Mouse (Mus musculus) MEL-GATA-1-ER (cell line): Measurements from ENCODE around the gene Grik3.

Source experiments
- DNase-seq: peaks from one replicate; pipeline ENCODE4 v3.0.0-alpha.2; 2012; ENCODE audit warnings: low read depth; ENCODE audit errors: extremely low read depth

The Grik3 gene

GRCm38 (mm10) chr4:125637364-125637763 lies 146.9 kb downstream of the Grik3 start:
- no peak for DNase-seq

GRCm38 (mm10) chr4:125640520-125640919 lies 150.0 kb downstream of the Grik3 start:
- no peak for DNase-seq

DNA sequence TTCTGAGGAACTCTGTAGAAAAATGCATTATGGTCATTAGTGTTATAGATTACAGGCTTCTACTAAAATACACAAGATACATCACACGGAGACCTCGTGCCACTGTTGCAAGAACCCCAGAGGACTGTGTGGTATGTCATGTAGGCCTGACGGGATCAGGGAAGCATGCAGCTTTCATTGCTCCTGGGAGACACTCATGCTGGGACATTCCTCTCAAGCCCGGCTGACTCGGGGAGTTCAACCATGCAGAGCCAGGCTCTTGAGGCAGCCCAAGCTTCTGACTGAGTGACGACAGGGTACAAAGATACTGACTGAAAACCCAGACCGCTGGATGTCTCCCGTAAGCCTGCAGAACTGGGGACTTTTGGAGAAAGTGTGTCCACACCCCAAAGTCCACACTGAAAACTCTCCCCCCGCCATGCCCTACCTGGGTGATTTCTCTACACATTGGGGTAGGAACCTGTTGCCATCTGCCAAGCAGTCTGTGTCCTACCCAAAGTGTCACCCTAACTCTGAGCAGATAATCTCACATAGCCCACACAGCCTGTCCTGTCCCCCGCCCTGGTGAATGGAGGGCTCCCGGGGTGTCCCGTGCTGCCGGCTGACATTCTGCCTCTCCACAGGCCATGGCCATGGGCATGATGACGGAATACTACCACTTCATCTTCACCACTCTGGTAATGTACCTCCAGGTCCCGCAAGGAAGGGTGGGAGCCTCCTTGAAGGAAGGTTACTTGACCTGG lies 150.6 kb downstream of the Grik3 start:
- no peak for DNase-seq

GRCm38 (mm10) chr4:125644581-125645568 lies 154.4 kb downstream of the Grik3 start:
- no peak for DNase-seq

DNA sequence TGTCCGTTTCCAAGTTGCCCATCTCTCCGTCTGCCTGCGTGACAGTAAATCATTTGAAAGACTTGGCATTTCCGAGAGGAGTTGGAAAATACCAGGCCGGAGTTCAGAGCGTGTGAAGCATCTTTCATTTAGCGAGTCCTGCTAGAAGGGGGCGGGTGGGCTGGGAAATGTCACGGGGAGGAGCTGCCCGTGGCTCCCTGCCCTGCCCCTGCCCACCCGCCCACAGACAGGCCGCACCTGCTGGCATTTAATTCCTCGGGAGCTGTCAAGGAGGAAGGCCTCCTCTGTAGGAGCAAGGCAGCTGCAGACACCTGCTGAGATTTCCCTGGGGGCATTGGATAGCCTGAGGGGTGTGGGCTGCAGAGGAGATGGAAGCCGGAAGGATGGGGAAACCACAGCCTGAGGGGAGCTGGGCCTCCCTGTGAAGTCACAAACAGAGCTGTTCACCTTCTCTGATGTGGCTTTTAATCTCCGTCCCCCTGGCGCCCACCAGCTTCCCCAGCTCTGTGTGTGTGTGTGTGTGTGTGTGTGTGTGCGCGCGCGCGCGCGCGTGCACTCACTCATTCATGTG lies 161.3 kb downstream of the Grik3 start:
- no peak for DNase-seq

GRCm38 (mm10) chr4:125656031-125656430 lies 165.5 kb downstream of the Grik3 start:
- no peak for DNase-seq

DNA sequence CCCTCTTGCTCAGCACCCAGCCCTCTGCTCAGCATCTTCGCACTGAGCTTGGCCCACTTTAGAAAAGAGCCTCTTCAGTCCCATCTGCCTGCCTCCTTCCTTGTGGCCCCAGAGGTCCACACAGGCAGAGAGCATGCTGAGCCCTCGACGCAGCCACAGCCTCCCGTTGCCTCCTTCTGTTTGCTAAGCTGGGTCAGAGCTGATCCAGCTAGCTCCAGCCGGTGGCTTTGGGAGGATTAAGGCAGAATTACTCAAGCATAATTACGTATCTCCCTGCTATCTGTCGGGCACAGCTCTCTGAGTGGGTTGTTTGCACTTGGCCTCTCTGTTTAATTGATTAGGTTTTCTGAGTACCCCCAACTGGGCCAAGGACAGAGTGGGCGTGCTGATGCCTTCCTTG lies 167.9 kb downstream of the Grik3 start:
- no peak for DNase-seq

- no peak for DNase-seq
Measured at GRCm38 (mm10) chr4:125661982-125662381, 171.5 kb downstream of the Grik3 start.

DNA sequence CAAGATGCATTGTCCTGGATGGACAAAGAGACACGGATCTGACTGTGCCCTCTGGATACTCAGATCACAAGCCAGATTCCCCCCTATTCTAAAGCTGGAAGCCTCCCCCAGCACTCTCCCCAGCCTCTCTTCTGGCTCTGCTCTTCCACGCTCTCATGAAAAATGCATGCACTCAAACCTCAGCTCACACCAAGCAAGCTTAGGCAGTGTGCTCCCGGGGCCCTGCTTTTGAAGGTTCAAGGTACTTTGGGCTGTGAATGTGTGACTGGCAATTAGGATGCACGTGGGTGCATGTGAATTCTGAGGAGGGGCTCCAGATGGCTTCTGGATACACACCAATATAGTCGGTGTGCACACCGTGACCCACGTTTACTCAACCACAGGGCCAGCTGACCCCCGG lies 172.8 kb downstream of the Grik3 start:
- no peak for DNase-seq

- no peak for DNase-seq
Measured at GRCm38 (mm10) chr4:125665955-125666354, 175.5 kb downstream of the Grik3 start.

DNA sequence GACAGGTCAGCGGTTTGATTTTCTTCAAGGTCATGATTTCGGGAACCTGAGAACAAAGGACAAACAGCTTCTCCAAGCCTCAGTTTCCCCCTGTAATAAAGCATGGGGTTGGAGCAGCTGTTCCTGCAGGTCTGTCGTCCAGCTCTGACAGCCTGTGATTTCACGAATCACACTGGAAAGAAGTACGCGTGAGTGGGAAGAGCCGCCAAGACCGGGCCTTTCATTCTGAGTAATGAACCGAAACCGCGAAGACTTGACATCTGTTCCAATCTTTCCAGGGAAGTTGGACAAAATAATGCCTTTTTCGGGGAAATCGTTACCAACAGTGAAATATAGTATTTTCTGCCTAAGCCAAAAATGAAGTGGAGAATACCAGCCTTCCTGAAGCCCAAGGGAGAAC lies 191.5 kb downstream of the Grik3 start:
- DNase-seq, result no peak

DNA sequence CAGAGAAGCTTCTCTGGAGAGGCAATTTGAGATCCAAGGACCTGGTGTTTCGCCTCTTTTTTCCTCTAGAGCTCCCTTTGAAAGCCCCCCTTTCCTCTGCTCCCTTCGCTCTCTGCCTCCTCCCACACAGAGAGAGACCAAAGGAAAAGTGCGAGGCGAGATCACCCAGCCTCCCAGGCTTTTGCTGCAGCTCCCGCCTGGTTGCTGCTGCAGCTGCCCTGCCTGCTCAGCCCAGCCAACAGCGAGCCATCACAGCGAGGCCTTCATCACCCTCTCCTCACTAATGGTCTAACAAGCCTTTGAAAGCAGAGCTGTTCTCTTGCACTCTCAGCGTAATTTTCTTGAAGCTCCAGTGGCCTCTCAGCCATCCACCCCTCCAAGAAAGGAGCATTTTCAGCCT lies 196.6 kb downstream of the Grik3 start:
- DNase-seq, result no peak

DNA sequence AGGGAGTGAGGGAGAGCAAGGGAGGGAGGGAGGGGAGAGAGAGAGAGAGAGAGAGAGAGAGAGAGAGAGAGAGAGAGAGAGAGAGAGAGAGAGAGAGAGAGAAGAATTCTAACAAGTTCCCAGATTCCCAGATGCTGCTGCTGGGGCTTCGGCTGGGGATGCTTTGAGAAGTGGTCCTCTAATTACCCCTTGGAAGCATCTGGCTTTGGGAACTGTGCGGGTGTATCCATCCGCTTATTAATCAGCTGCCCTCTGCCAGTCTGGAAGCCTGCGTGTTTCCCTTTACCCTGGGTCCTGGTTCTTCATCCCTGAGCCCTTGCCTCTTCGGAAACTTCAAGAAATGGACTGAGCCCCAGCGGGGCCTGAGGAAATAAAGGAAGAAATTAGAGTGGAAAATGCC lies 204.9 kb downstream of the Grik3 start:
- no peak for DNase-seq

GRCm38 (mm10) chr4:125696182-125696939 lies 205.9 kb downstream of the Grik3 start:
- no peak for DNase-seq

GRCm38 (mm10) chr4:125697626-125698025 lies 207.1 kb downstream of the Grik3 start:
- no peak for DNase-seq

- no peak for DNase-seq
Measured at GRCm38 (mm10) chr4:125699056-125699455, 208.6 kb downstream of the Grik3 start.

DNA sequence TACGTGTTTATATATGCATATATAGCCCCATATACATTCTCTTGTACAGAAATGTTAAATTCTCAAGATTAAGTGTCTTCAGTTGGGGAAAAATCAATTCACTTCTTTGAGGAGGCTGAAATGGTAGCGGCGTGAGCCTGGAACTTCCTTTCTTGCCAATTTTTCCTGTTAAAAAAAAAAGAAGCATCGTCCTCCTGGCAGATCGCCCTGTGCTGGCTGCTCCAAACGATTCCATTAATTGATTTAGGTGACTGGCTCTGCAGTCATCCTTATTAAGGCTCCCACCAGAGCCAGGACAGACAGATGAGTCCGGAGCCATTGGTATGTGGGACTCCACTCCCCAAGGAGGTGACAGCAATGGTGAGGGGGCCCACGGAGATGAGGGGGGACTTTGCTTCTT lies 209.8 kb downstream of the Grik3 start:
- DNase-seq, result no peak

DNA sequence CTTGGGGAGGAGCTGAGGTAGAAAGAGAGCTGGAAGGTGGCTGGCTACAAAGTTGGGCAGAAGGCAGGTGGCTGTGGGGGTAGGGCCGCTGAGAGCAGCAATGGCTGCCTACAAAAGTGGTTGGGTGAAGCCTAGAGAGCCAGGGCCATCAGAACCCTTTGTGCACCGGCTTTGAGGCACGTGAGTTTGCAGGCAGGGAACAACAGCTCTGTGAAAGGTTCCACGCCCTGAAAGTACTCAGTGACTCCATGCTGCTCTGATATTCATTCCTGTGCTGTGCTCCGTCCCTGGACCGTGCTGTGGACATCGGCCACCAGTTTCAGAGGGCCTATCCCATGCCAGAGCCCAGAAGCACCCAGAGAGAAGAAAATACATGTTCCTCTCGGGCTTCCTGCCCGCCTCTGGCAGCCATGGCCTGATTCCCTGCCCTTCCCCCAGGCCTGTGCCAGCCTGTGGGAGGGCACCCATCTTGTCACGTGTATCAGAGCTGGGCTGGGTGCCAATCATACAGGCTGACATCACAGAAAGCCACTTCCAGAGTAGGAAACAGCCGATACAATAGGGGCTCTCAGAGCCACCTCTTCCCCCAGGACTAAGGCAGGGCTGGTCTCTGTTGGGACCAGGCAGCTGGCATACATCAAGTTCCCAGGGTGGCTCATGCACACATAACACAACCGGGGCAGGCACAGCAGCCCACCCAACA lies 212.3 kb downstream of the Grik3 start:
- DNase-seq, result no peak

DNA sequence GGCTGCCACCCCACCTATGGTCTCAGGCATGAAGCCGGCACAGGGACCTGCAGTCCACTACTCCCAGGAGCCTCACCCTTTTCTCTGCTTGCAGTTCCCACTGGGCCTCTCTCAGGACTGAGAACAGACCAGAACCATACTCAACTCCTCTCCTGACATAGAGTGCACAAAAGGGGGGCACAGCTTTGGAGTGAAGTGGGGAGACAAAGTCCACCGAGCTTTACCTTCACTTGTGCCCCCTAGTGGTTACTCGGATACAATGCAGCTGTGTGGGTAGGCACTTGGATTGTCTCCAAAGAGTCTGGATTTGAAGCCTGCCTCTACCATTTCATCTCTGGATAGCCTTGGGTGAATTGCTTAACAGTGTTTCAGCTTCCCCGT lies 212.8 kb downstream of the Grik3 start:
- DNase-seq, result no peak

DNA sequence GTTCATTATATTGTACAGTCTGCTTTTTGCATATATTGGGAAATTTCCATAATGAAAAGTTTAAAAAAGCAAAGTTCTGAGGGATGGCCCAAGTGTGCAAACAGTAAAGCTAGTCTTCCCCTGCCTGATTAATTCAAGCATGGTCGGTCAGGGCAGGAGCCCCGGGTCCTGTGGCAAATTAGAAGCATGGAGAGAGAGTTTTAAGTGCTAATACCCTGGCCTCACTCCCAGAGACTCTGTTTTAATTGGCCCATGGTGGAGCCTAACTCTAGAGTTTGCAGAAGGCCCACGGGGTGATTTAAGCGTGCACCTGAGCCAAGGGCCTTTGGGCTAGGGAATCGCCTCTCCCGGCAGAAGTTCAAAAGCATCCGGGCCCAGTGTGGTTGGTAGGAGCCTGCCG lies 215.2 kb downstream of the Grik3 start:
- DNase-seq, result no peak

GRCm38 (mm10) chr4:125709716-125710115 lies 219.2 kb downstream of the Grik3 start:
- DNase-seq, result no peak
